Mouse (Mus musculus) midbrain, embryonic 14.5 days (tissue): ENCODE measurements around the gene Atf6. TPM values are rescaled to one million over a fixed set of nuclear protein-coding genes. Genes with fewer than 3 reads are reported as not detected.

ENCODE experiments used
- ATAC-seq: fragments of 200-750 bp; cut with Nextera tagmentation; 2 replicates; pipeline ENCODE4 v1.8.0; 2017; ENCODE audit warnings: moderate number of reproducible peaks, moderate library complexity; ENCODE audit not compliant: low FRiP score, low TSS enrichment
- DNase-seq: peaks from one replicate; pipeline ENCODE4 v3.0.0-alpha.2; 2015
- H3K27ac ChIP-seq: fragments of 300-500 bp; sonication (generic); replicated peaks from 2 replicates; pipeline ENCODE4 v1.5.1; 2014; ENCODE audit warnings: mild to moderate bottlenecking, low read depth, low read length, moderate library complexity
- H3K27me3 ChIP-seq: fragments of 300-500 bp; sonication (generic); 2 replicates; pipeline ENCODE4 v1.6.1; 2014; ENCODE audit warnings: low read length, control low read depth, mixed read lengths; ENCODE audit not compliant: control insufficient read depth, insufficient read depth
- H3K36me3 ChIP-seq: fragments of 300-500 bp; sonication (generic); 2 replicates; pipeline ENCODE4 v1.6.1; 2014; ENCODE audit warnings: low read length, control low read depth; ENCODE audit not compliant: control insufficient read depth, insufficient read depth
- H3K4me1 ChIP-seq: fragments of 300-500 bp; sonication (generic); 2 replicates; pipeline ENCODE4 v1.6.1; 2014; ENCODE audit warnings: mild to moderate bottlenecking, antibody characterized with exemption, low read length, control low read depth; ENCODE audit not compliant: control insufficient read depth, insufficient read depth
- H3K4me2 ChIP-seq: fragments of 300-500 bp; sonication (generic); 2 replicates; pipeline ENCODE4 v1.6.1; 2014; ENCODE audit warnings: mild to moderate bottlenecking, low read length, moderate library complexity
- H3K4me3 ChIP-seq: fragments of 300-500 bp; sonication (generic); replicated peaks from 2 replicates; pipeline ENCODE4 v1.5.1; 2014; ENCODE audit warnings: low read depth, low read length
- H3K9ac ChIP-seq: fragments of 300-500 bp; sonication (generic); replicated peaks from 2 replicates; pipeline ENCODE4 v1.6.1; 2014; ENCODE audit warnings: mild to moderate bottlenecking, low read length, moderate library complexity
- H3K9me3 ChIP-seq: fragments of 300-500 bp; sonication (generic); 2 replicates; pipeline ENCODE4 v1.6.1; 2016; ENCODE audit warnings: low read length, control low read depth, mixed read lengths; ENCODE audit not compliant: control insufficient read depth
- WGBS: fragments of 180-500 bp; shearing (Covaris S2); extraction: QIAGEN DNeasy Blood & Tissue Kit; methylation state at CpG from one replicate; pipeline ENCODE4 v1.1.7; 2014; 5-methylcytosine and 5-hydroxymethylcytosine counted together
- polyA plus RNA-seq: library from polyadenylated mRNA; unstranded; fragments of >200 nt; fragmentation: Nextera tagmentation; extraction: Ambion mirVana; gene quantifications from 2 replicates; pipeline ENCODE4 v1.2.1, GENCODE M21; 2014

Atf6 gene
- polyA plus RNA-seq, 1 experiment from 2014 or later, result 12.0 TPM

DNA sequence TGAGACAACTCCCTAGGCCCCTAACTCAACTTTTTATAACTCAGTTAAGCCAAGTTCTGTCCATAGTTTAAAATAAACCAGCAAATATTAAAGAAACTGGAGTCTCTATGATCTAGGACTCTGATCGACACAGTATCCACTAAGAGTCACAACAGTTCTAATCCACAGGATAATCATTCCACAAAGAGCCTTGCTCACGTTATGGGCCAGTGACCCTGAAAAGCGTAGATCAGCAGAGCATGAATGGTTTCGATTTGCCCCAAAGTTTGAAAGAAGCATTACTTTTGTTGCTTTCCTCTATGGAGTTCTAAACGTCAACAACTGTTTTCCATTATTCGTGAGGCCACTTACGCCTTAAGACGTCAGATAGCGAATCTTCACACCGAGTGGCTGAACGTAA is 62.9 kb downstream of the Atf6 start:
- Histone ChIP-seq H3K27ac (no peak overlapping the region), H3K4me1 (no peaks in the 10 kb centered on the region), H3K4me2 (no peak overlapping the region), H3K36me3 (0 out of 2 replicates have a peak, but pooled peaks cover 2% of the 10 kb centered on the region), H3K27me3 (no peaks in the 10 kb centered on the region), H3K9me3 (no peaks in the 10 kb centered on the region), H3K4me3 (no peak overlapping the region), H3K9ac (no peak overlapping the region)
- DNase-seq (no peak), ATAC-seq (no peak)
- 22% methylated on average over 11 of the region's 11 CpGs for WGBS

DNA sequence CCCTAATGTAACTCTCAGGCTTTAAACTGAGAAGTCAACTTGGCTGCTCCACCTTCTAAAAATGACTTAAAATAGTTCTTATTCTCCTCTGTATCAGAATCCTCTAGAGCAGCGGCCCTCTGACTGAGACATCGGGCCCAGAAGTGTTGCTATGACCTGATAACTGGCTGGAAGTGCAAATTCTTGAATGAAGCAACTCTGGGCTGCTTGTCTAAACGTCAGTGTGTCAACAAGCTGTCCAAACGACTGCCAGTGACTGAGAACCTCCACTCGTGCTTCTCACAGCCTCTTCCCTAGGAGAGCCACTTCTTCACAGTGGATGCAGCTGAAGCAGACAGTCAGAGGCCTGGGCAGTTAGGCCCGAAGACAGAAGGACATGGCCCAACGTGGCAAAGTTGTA is 64.9 kb downstream of the Atf6 start:
- 69% methylated on average over 7 of the region's 7 CpGs for WGBS
- no peak for ATAC-seq
- no peak for DNase-seq
- H3K4me1 ChIP-seq, result no peaks in the 10 kb centered on the region
- no peaks in the 10 kb centered on the region for H3K9me3 ChIP-seq
- H3K27ac ChIP-seq, result no peak overlapping the region
- H3K4me2 ChIP-seq, result no peak overlapping the region
- H3K27me3 ChIP-seq, result no peaks in the 10 kb centered on the region
- H3K4me3 ChIP-seq, result no peak overlapping the region
- 0 out of 2 replicates have a peak, but pooled peaks cover 5% of the 10 kb centered on the region for H3K36me3 ChIP-seq
- H3K9ac ChIP-seq, result no peak overlapping the region

- no peak for DNase-seq
- H3K36me3 ChIP-seq, result 0 out of 2 replicates have a peak, but pooled peaks cover 3% of the 10 kb centered on the region
- H3K4me3 ChIP-seq, result no peak overlapping the region
- H3K9me3 ChIP-seq, result no peaks in the 10 kb centered on the region
- H3K9ac ChIP-seq, result no peak overlapping the region
- H3K4me2 ChIP-seq, result no peak overlapping the region
- ATAC-seq, result no peak
- 79% methylated on average over 3 of the region's 3 CpGs for WGBS
- H3K27me3 ChIP-seq, result no peaks in the 10 kb centered on the region
- no peaks in the 10 kb centered on the region for H3K4me1 ChIP-seq
- no peak overlapping the region for H3K27ac ChIP-seq
These were observed 66.9 kb downstream of the Atf6 start for GRCm38 (mm10) chr1:170800694-170801093.

DNA sequence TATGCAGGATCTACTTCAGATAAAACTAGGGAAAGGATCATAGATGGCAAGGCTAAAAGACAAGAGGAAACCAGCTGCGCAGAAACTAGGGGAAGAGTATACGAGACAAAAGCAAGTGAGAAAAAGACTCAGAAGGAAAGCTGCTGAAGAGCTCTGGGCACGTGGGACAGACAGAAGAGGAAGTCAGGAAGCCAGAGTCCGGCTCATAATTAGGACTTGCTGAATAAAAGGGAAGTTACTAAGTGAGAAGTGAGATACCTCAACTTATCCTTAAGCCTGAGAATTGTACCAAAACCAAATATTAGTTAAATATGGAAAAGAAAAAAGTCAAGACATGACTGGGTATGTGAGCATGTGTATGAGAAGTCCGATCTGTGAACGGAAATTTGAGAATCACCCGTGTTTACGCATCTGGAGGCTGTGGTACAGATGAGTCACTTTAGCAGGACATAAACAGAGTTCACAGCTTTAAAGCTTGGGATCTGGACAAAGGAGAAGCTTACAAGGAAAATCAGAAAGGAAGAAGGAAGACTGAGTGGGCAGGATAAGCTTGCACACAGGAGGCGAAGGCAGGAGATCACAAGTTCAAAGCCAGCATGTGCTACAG is 71.7 kb downstream of the Atf6 start:
- H3K9me3 ChIP-seq, result no peaks in the 10 kb centered on the region
- 91% methylated on average over 9 of the region's 9 CpGs for WGBS
- DNase-seq, result no peak
- no peak overlapping the region for H3K4me2 ChIP-seq
- no peak for ATAC-seq
- H3K9ac ChIP-seq, result no peak overlapping the region
- H3K36me3 ChIP-seq, result 0 out of 2 replicates have a peak, but pooled peaks cover 3% of the 10 kb centered on the region
- H3K4me1 ChIP-seq, result no peaks in the 10 kb centered on the region
- H3K4me3 ChIP-seq, result no peak overlapping the region
- H3K27me3 ChIP-seq, result no peaks in the 10 kb centered on the region
- H3K27ac ChIP-seq, result no peak overlapping the region

DNA sequence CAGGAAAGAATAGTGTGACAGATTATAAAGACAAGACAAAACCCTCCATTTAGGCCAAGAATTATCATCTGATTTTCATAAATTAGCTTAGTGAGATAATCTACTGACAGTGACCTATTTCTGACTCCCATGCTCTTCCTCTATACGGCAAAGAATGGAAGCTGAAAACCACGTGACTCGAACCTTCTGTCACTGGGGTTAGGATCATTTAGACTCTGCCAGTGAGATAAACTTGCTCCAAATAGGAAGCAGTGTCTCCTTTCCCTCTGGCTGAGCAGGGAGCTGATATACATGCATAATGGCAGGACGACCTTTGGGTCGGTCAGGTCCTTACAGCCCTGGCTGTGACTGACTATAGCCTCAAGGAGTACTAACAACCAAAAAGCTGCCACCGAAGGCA is 76.0 kb downstream of the Atf6 start:
- Histone ChIP-seq H3K4me2 (no peak overlapping the region), H3K27ac (no peak overlapping the region), H3K4me1 (no peaks in the 10 kb centered on the region), H3K27me3 (no peaks in the 10 kb centered on the region), H3K9me3 (no peaks in the 10 kb centered on the region), H3K4me3 (no peak overlapping the region), H3K9ac (no peak overlapping the region), H3K36me3 (peaks cover 17% of the 10 kb centered on the region)
- DNase-seq, result no peak
- ATAC-seq, result no peak
- WGBS, result 66% methylated on average over 6 of the region's 6 CpGs

DNA sequence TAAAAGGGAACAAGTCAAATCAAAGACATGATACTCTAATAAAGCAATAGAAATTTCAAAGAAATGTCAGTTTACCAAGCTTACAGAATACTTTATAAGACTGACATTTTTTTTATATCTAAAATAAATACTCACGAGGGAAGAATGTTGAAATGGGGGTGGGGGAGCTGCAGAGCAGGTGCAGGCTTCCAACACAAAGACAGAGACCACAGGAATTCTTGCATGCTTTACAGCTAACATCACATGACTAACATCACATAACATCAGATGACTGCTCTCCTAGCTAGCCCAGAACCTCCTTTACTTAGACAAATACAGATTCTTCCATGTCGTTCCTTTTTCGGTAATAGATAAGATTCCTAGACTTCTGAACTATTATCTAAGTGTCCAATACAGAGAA is 76.6 kb downstream of the Atf6 start:
- WGBS, result 79% methylated on average over 3 of the region's 3 CpGs
- Histone ChIP-seq H3K27ac (no peak overlapping the region), H3K27me3 (no peaks in the 10 kb centered on the region), H3K4me3 (no peak overlapping the region), H3K4me1 (no peaks in the 10 kb centered on the region), H3K4me2 (no peak overlapping the region), H3K9me3 (no peaks in the 10 kb centered on the region), H3K9ac (no peak overlapping the region), H3K36me3 (peaks cover 22% of the 10 kb centered on the region)
- ATAC-seq (no peak), DNase-seq (no peak)

DNA sequence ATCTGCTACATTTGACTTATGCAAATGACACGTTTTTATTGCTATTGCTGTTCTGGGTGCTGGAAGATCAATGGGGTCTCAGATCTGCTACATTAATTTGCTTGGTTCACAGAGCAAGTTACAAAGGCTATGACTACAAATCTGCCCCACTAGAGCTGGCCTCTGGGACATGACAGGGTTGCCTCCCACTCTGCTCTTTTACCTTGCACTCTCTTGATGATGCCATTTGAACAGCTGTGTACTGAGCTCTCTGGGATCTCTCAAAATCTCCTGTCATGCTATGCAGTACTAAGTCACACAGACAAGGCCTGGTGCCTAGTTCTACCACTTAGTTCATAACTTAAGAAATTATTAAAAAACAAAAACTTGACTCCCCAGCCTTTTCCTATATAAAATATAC is 79.9 kb downstream of the Atf6 start:
- WGBS, result 57% methylated on average over 1 of the region's 1 CpGs
- DNase-seq, result no peak
- no peak overlapping the region for H3K4me2 ChIP-seq
- H3K9me3 ChIP-seq, result no peaks in the 10 kb centered on the region
- H3K27ac ChIP-seq, result no peak overlapping the region
- no peaks in the 10 kb centered on the region for H3K27me3 ChIP-seq
- H3K4me1 ChIP-seq, result no peaks in the 10 kb centered on the region
- no peak overlapping the region for H3K4me3 ChIP-seq
- peaks cover 27% of the 10 kb centered on the region for H3K36me3 ChIP-seq
- H3K9ac ChIP-seq, result no peak overlapping the region
- ATAC-seq, result no peak

DNA sequence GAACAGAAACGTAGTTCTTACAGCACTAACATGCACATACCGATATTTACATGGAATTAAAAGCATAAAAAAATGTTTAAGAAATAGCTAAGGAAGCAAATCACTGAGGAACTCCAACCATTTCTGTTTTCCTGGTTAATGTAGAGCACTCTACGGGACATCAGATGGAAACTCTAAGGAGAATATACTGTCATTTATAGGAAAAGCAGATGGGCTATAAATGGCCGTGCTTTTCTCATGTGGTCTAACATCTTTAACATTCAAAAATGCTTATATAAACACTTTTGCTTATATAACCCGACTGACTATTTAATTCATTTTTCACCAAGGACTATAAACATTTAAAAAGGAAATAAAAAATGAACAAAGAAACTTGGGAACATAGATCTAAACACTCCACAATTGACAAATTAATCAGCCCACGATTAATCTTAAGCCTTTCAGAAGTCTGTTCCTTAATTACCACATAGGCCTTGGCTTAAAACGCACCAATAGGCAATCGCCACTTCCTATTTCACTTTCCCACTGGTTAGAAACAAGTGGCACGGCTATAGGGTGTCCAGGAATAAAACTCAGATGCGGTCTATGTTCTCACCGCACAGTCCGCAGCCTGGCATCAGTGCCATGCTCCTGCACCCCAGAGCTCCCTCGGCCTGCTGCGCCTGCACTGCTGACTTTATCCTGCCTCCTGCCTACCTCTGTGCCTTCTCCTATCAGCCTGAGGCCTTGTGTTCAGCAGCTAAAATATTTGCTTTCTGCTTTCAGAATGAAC is 80.8 kb downstream of the Atf6 start:
- no peaks in the 10 kb centered on the region for H3K27me3 ChIP-seq
- H3K9me3 ChIP-seq, result no peaks in the 10 kb centered on the region
- ATAC-seq, result no peak
- WGBS, result 96% methylated on average over 14 of the region's 14 CpGs
- no peak overlapping the region for H3K27ac ChIP-seq
- DNase-seq, result no peak
- H3K4me2 ChIP-seq, result no peak overlapping the region
- no peak overlapping the region for H3K9ac ChIP-seq
- no peaks in the 10 kb centered on the region for H3K4me1 ChIP-seq
- H3K36me3 ChIP-seq, result peaks cover 27% of the 10 kb centered on the region
- H3K4me3 ChIP-seq, result no peak overlapping the region

DNA sequence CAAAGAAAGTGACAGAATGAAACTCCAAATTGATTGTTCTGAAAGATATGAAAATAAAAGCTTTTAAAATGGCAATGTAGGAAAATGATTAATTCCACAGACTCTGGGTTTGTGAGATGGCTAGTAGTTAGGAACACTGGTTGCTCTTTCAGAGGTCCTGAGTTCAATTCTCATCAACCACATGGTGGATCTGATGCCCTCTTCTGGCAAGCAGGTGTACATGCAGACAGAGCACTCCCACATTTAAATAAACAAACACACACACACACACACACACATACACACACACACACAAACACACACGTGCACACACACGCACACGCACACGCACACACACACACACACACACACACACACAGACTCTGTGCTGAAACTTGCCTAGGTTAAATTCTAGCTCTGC is 89.9 kb downstream of the Atf6 start:
- DNase-seq (no peak), ATAC-seq (no peak)
- no peaks in the 10 kb centered on the region for H3K9me3 ChIP-seq
- H3K36me3 ChIP-seq, result peaks cover 2% of the 10 kb centered on the region; the same call in 1 of the 2 replicates
- no peak overlapping the region for H3K4me2 ChIP-seq
- H3K9ac ChIP-seq, result no peak overlapping the region
- 89% methylated on average over 4 of the region's 4 CpGs for WGBS
- no peak overlapping the region for H3K27ac ChIP-seq
- no peak overlapping the region for H3K4me3 ChIP-seq
- no peaks in the 10 kb centered on the region for H3K4me1 ChIP-seq
- H3K27me3 ChIP-seq, result no peaks in the 10 kb centered on the region
